Mouse (Mus musculus) forebrain, embryonic 11.5 days (tissue): Measurements from ENCODE around the gene Ppp1r14b. TPM values are rescaled to one million over a fixed set of nuclear protein-coding genes. Genes with fewer than 3 reads are reported as not detected.

Source experiments
- polyA plus RNA-seq: library from polyadenylated mRNA; unstranded; fragments of >200 nt; fragmentation: Nextera tagmentation; extraction: Ambion mirVana; gene quantifications from 2 replicates; pipeline ENCODE4 v1.2.1, GENCODE M21; 2014

Gene Ppp1r14b
- polyA plus RNA-seq, 1 experiment from 2014 or later = 305 TPM

Other genes starting within 250 kb of the Ppp1r14b start
- 6.0 and 7.2 TPM in 2 replicates for gene Rps6ka4, start 134.3 kb upstream of the Ppp1r14b start, polyA plus RNA-seq
- gene Ccdc88b, start 116.8 kb upstream of the Ppp1r14b start, polyA plus RNA-seq = 0.56 and 0.80 TPM in 2 replicates
- 144 and 152 TPM in 2 replicates for gene Trmt112, start 65.3 kb upstream of the Ppp1r14b start, polyA plus RNA-seq
- 105 and 106 TPM in 2 replicates for gene Prdx5, start 64.9 kb upstream of the Ppp1r14b start, polyA plus RNA-seq
- 5.4 TPM in 2 replicates for gene Esrra, start 53.2 kb upstream of the Ppp1r14b start, polyA plus RNA-seq
- not detected in 2 replicates for gene Catsperz, start 49.6 kb upstream of the Ppp1r14b start, polyA plus RNA-seq
- not detected in 2 replicates for gene Kcnk4, start 40.5 kb upstream of the Ppp1r14b start, polyA plus RNA-seq
- gene Bad, start 33.1 kb upstream of the Ppp1r14b start, polyA plus RNA-seq = 56.6 and 57.0 TPM in 2 replicates
- 32.7 and 34.3 TPM in 2 replicates for gene Gpr137, start 32.5 kb upstream of the Ppp1r14b start, polyA plus RNA-seq
- 21.2 and 24.1 TPM in 2 replicates for gene Plcb3, start 1.5 kb downstream of the Ppp1r14b start, polyA plus RNA-seq
- 65.4 and 80.7 TPM in 2 replicates for gene Fkbp2, start 5.5 kb downstream of the Ppp1r14b start, polyA plus RNA-seq
- gene Vegfb, start 12.7 kb downstream of the Ppp1r14b start, polyA plus RNA-seq = 29.5 and 32.7 TPM in 2 replicates
- 14.5 and 18.8 TPM in 2 replicates for gene Dnajc4, start 17.6 kb downstream of the Ppp1r14b start, polyA plus RNA-seq
- 13.5 and 14.6 TPM in 2 replicates for gene Nudt22, start 21.1 kb downstream of the Ppp1r14b start, polyA plus RNA-seq
- 12.8 and 14.9 TPM in 2 replicates for gene Trpt1, start 21.2 kb downstream of the Ppp1r14b start, polyA plus RNA-seq
- gene Fermt3, start 44.5 kb downstream of the Ppp1r14b start, polyA plus RNA-seq = 8.0 and 8.5 TPM in 2 replicates
- 428 and 444 TPM in 2 replicates for gene Stip1, start 65.0 kb downstream of the Ppp1r14b start, polyA plus RNA-seq
- 3.6 and 4.0 TPM in 2 replicates for gene Macrod1, start 81.8 kb downstream of the Ppp1r14b start, polyA plus RNA-seq
- gene Flrt1, start 130.8 kb downstream of the Ppp1r14b start, polyA plus RNA-seq = 7.7 and 9.0 TPM in 2 replicates
- 238 and 256 TPM in 2 replicates for gene Otub1, start 231.3 kb downstream of the Ppp1r14b start, polyA plus RNA-seq
- 678 and 706 TPM in 2 replicates for gene Cox8a, start 242.6 kb downstream of the Ppp1r14b start, polyA plus RNA-seq